Mouse (Mus musculus) urinary bladder, postnatal 36 days (tissue): ENCODE data around the gene Crim1.

ENCODE experiments used
- DNase-seq, 2 experiments: peaks; one replicate each; pipeline ENCODE4 v3.0.0; 2022; ENCODE audit warnings: low spot score in 2 of 2, mixed read lengths in 1 of 2

The Crim1 gene

GRCm38 (mm10) chr17:78286021-78286420, 86.0 kb downstream of the Crim1 start:
- DNase-seq = no peak

- DNase-seq = no peak
Observed at GRCm38 (mm10) chr17:78287391-78287790, 87.3 kb downstream of the Crim1 start.

- no peak for DNase-seq
Observed at GRCm38 (mm10) chr17:78290153-78290876, 90.3 kb downstream of the Crim1 start.

- DNase-seq = no peak
Observed at GRCm38 (mm10) chr17:78291030-78291429, 91.0 kb downstream of the Crim1 start.

DNA sequence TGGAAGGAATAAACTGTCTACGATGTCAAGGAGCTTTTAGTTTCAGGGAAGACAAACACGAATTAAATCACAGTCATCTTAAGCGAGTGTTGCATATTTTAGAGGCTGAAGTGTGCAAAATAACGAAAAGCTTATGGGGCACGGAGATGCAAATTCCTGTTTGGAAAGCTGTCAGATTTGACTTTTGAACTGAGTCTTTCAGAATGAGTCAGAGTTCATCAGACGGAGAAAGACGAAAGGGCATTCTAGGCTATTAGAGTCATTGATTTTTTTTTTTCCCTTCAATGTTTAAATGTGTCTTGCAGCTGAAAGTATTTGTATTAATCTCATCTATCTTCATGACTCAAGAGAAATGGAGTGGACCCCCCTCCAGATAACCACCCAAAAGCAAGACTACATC, 92.3 kb downstream of the Crim1 start:
- DNase-seq = no peak

DNA sequence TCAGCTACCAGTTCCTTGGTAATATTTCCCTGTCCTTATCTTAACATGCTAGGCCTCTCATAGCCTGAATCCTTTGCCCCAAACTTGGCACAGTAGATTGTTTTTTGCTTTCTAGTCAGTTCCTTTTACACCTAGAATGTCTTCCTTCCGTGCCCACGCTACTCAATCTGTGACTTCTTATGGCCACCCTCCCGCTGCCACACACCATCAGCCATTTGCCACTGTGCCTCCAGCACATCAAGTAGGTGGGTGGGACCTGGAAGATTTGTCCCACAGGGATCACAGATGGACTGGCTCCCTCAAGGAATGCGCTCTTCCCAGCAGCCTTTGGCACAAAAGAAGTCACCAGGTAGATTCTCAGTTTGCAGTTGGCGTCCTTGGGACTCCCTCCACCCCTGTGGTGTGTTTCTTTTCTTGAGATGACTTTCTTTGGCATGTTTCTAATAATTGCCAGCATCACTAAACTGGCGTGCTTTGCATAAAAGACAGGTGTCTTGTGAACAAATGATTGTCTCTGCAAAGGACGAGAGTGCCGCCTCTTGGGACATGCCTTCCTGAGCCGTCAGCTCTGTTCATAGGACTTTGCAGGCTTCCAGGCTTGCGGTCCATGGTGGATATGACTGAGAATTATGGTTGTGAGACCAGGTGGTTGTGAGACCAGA, 92.9 kb downstream of the Crim1 start:
- no peak for DNase-seq

DNA sequence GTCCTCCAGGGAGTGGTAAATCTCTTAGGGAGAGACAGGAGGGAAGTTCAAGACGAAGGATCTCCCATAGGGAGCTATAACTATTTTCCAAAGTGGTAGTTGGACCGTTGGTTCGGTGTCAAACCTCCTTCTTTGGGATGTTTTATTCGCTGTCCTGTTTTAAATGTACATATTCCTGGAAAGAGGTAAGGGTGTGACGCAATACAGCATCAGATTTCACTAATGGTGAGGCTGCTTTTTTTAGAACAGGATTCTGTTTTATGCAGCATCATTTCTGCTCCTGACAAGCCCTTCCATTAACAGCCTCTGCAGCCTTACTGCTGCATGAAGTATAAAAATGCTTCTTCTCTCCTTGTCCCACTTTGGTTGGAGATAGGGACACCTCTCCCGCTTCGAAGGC, 95.9 kb downstream of the Crim1 start:
- no peak for DNase-seq

DNA sequence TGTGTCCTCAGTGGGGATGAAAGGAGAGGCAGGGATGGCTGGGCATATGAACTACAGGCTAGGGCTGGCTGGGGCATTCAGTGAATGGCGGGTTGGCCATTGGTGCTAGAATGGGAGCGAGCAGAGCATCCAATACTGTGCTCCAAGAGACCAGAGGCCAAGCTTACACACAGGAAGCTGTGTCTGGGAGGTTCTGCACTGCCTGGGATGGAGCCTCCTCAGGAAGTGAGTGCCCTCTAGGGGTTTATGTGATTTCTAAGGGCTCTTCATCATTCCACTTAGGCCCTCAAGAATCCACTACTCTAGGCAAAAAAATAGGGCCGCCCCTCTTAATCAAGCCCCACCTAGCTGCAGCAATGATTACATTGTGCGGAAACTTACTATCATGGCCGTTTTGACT, 98.1 kb downstream of the Crim1 start:
- DNase-seq = no peak

DNA sequence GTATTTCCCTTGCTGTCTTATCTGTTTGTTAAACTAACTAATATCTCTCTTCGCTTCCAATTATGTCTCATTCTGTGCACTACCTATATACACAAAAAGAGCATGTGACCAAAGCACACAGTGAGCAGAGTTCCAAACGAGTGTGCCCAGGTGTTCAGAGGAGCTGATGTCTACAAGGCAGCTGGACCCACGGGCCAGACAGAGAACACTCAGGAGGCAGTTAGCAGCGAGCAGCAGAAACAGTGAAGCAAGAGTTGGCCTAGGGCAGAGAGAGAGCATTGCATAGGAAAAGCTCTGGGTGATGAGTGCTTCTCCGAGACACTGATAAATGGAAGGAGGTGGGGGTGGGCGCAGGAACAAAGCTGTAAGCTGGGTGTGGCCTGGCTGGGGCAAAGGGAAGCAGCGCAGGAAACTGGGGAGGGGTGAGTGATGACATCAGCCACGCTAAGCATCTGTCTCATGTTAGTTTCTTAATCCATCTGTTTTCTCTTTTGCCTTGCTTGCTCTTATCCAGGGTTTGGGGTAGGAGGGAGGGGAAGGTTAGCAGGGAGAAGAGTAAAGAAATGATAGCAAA, 99.0 kb downstream of the Crim1 start:
- DNase-seq = no peak

DNA sequence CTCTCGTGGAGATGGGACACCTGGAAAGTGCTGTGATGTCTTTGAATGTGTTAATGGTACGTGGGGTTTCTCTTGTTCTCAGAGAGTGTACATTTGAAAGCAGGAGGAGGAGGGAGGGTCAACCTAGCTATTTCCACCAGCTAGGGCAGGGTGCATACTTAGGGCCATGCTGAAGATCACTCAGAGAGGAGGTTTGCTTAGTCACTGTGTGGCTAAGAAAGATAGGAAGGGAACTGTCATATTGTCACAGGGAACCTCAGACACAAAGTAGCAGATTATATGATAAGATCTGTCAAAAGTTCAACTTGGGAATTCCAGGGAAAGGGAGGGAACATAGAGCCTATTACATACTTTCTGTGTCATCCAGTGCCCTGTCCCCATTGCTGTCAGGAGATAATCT, 103.0 kb downstream of the Crim1 start:
- DNase-seq = no peak

- no peak for DNase-seq
Observed at GRCm38 (mm10) chr17:78304059-78304458, 104.0 kb downstream of the Crim1 start.

- DNase-seq = no peak
Observed at GRCm38 (mm10) chr17:78306434-78306833, 106.4 kb downstream of the Crim1 start.

GRCm38 (mm10) chr17:78308221-78308620, 108.2 kb downstream of the Crim1 start:
- no peak for DNase-seq

DNA sequence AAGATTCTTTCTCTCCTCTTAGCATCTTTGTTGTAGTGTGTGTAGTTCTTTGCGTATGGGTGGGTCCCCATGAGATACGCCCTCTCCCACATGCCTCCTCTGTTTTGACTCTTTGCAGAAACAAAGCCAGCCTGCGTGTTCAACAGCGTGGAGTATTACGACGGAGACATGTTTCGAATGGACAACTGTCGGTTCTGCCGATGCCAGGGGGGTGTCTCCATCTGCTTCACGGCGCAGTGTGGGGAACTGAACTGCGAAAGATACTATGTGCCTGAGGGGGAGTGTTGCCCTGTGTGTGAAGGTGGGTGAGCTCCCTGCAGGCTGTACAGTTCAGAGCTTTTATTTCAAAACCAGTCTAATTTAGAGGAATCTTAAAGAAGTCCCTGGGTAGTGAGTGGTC, 113.0 kb downstream of the Crim1 start:
- DNase-seq = no peak

GRCm38 (mm10) chr17:78313612-78314011, 113.6 kb downstream of the Crim1 start:
- DNase-seq = no peak

GRCm38 (mm10) chr17:78315659-78316058, 115.6 kb downstream of the Crim1 start:
- no peak for DNase-seq

DNA sequence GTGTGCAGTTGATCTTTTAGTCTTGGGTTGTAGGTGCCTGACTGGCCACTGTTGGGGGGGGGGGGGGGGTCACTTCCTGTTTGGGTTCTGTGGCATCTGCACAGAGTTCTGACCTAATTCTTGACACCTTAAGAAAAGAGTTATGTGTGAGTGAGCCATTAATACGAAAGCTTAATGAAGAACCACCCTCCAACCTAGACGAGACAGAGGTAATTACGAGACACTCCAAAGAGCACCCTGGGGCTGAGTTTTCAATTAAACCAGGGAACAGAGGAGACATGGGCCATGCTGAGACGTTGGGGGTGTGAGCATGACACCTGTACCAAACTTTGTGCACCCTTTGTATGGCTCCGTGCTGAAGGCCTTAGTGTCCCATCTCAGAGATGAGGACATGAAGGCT, 117.3 kb downstream of the Crim1 start:
- DNase-seq = no peak

GRCm38 (mm10) chr17:78318810-78319209, 118.8 kb downstream of the Crim1 start:
- no peak for DNase-seq

- DNase-seq = no peak
Observed at GRCm38 (mm10) chr17:78321216-78321835, 121.3 kb downstream of the Crim1 start.

DNA sequence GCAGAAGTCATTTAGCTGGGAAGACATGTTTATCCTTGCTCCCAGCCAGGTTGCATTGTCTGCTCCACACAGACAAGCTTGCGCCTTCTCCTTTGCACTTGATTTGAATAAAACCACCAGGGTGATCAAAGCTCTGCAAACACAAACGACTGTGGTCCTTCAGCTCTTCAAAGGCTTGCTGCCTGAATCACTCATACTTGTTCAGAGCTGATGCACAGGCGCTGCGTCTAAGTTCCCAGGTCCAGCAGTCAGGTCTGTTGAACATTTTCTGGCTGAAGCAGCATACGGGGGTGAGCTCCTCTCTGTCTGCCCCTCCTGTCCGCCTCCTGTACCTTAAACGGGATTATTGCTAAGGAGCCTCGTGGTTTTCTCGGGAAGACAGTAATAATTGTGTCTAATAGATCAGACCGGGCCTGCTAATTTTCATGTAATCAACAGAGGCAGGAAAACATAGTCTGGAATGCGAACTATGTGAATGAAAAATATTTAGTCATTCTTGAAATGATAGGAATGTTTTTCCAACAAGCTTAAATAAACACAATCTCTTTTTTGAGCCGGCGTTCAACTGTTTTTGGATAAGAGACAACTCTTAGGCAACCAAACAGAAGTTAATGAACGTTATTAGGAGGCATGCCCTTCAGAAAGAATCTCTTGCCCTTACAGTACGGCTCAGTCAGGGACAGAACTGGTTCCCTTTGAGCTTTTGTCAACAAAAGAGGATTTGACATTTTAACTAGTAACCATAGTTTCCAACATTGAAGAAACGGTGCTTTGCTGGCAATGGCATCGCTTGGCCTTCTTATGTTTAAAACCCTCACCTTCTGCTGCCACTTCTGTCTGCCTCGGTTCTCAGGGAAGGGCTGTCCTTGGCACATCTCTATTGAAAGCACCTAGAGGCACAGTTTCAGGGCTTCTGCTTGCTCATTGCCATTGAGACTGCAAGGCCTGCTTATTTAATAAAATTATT, 122.6 kb downstream of the Crim1 start:
- DNase-seq = no peak

DNA sequence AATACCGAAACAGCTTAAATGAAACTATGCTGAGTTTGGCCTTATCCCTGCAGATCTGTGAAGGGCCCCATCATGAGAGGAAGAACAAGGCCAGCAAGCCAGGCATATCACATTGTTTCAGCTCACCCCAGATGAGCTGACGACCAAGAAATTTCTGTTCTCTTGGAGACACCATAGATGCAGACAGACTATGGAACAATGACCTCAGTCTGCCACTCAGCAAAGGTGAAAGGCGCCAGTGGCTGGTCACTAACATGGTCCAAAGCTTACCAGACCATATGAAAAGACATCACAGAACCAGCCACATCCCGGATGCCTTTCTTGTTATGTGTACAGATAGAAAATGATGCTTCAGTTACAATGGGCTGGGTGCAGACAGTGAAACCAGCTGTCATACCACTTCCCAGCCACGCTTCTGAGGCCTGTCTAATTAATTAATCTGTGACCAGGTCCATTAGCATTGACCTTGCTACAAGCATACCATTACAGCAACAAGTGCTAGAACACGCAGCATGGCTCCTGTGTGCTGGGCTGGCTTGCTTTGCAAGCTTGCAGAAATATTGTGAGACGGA, 125.8 kb downstream of the Crim1 start:
- no peak for DNase-seq
